Mouse (Mus musculus) lung, postnatal 0 days (tissue): ENCODE results near the gene Xpc.

Source experiments
- CTCF ChIP-seq: IDR thresholded peaks from 2 replicates; pipeline ENCODE4 v1.5.1; 2016; ENCODE audit warnings: antibody characterized with exemption, mild to moderate bottlenecking
- EP300 ChIP-seq: IDR thresholded peaks from 2 replicates; pipeline ENCODE4 v1.6.1; 2016; ENCODE audit warnings: antibody characterized with exemption, mild to moderate bottlenecking, control low read depth

- peak; percentile 78 for TF ChIP-seq CTCF
- no peak for TF ChIP-seq EP300
These were observed 11.7 kb upstream of the Xpc start for GRCm38 (mm10) chr6:91527227-91527860.
